Mouse (Mus musculus) retina, embryonic 14.5 days (tissue): Measurements from ENCODE around the gene Rorc.
A peak's percentile ranks its signal among the peaks of the same experiment; 100 is the strongest.

ENCODE experiments used
- DNase-seq: peaks from one replicate; pipeline ENCODE4 v3.0.0-alpha.2; 2015; ENCODE audit warnings: low spot score

The Rorc gene

DNA sequence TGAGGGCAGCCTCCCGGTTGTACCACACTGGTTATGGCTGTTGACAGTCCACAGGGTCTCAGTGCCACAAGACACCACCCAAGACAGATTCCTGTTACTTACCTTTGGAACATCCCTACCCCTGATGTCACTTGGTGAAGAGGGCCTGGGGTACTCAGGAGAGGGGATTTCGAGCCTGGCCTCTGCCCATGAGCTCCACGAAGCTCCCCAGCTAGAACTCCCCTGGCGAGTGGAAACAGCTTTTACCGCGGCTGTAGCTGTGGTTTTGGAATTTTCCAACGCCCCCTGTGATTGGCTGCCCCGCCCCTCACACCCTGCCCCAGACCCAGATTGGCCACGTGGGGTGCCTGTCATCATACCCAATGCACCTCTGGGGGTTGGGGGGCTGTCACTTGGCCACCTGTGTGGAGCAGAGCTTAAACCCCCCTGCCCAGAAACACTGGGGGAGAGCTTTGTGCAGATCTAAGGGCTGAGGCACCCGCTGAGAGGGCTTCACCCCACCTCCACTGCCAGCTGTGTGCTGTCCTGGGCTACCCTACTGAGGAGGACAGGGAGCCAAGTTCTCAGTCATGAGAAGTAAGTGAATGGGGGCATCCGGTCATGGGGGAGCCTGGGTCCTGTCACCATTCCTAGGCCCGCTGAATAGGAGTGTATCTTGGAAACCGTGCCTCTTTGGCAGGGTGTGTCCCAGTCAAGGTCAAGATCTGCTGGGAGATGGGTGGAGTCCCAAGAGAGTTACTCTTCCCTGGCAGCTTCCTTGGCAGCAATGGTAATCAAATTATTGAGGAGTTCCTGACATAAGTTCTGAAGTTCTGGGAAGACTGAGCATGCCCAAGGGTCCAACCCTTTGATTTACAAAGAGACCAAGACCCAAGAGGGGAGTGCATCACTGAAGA is 4.7 kb downstream of the Rorc start:
- DNase-seq: no peak

DNA sequence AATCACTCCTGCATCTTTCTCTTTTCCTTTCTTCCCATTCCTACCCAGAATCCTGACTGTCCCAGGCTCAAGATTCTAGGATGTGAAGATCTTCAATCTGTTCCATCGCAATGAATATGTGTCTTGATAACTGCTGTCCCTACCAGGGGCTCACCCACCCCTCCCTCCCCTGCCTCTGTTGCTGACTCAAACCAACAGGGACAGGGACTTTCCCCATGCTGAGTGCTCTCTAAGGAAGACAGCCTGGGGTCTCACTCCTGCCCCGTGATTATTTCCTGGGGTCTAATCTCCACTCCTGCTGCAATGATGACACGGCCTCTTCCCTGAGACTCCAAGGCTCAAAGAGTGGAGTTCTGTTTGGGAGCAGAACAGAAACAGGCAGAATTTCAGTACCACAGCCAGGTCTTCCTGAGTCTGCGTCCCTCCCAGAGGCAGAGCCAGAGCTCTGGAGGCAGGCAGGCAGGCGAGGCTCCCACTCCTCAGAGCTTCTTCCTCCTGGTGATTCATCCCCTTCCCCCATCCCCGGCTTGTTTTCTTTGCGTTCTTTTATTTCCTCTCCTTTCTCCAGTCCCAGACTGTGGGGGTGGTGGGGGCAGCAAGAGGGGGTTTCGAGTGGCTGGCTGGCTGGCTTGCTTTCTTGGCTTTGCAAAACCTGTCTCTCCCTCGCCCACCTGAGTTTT is 7.4 kb downstream of the Rorc start:
- no peak for DNase-seq

DNA sequence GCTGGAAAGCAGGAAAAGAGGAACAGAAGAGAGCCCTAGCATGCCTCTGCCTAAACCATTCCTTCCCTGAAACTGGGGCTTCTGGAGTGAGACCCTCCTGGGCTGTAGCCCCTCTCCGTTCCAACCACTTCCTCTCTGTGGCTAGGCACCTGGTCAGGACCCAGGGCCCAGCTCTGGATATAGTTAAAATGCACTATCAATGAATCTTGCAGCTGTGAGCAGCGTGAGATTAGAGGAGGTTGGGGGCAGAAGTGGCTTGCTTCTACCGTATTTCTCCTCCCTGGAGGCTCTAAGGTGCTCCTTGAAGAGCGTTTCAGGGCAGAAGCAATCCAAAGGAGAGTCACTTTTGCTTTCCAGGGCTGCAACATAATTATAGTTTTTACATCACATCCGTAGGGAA is 9.7 kb downstream of the Rorc start:
- no peak for DNase-seq

DNA sequence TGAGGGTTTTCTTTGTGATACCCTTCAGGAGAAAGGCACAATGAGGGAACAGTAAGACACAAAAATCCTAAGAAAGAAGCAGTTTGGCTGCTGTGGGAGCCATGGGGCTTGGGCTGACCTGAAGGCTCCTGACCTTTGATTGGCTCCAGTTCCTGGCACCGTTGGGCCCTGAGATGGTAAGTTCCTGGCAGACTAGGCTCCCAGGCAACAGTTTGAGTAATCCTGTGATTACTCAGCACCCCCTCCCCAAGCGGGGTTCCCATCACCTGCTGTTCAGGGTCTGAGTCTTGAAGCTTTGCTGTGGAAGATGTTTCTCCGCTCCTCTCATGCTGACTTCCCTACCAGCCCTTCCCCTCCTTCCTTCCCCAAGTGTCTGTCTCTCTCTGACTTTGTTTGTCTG is 10.9 kb downstream of the Rorc start:
- no peak for DNase-seq

DNA sequence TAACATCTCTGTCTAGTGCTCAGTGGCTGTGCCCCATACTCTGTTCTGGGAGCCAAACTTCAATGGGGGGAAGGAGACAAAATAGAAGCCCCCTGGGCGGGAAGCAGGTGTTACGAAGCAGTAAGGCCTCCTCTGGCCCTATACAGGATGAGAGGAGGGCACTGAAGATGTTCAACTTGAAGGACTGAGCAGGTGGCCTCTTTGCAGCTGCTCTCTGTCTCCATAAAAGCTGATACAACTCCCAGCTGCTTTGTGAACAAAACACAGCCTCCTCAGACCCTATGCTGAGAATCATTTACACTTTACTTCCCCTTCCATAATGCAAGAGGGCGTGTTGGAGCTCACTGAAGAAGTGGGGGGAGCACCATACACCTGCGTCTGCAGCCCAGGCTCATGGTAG is 14.1 kb downstream of the Rorc start:
- no peak for DNase-seq

DNA sequence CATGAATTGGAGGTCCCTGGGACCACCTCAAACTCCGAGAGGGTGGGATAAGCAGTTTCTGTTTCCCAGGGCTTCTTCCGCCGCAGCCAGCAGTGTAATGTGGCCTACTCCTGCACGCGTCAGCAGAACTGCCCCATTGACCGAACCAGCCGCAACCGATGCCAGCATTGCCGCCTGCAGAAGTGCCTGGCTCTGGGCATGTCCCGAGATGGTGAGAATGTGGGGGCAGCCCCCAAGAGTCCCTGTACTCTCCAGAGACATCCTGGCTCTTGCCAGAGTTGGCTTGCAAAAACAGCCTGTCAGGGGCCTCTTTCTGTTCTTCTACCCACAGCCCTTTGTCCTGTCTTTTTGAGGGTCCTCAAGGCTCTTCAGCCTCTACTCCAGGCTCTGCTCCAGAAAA is 14.8 kb downstream of the Rorc start:
- DNase-seq: no peak

DNA sequence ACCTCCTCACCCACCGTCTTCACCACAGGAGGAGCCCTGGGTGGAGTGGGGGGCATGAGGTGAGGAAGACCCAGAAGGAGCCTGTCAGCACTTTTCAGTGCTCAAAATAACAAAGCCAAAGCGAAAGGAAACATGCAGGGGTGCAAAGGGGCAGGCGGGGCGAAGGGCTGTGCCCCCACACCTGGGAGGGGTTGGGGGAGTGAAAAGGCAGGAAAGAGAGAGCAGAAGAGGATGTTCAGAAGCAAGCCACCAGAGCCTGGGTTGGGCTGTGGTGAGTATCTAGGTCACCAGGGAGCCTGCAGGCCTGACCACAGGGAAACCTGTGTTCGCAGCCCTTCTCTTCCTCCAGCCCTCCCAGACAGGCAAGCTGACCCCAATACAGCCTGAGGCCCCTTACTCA is 15.5 kb downstream of the Rorc start:
- no peak for DNase-seq

DNA sequence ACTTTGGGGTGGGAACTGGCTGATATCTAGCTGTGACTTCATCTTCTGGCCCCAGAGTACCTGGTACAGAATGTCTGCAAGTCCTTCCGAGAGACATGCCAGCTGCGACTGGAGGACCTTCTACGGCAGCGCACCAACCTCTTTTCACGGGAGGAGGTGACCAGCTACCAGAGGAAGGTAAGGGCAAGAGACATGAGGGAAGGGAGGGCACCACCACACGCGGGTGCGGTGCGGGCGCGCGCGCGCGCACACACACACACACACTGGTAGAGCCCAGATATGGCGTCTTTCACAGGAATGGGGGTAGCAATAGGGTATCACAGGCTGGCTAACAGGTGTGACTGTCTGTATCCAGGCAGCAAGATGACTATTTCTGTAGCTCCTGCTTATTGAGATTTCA is 16.8 kb downstream of the Rorc start:
- no peak for DNase-seq

DNA sequence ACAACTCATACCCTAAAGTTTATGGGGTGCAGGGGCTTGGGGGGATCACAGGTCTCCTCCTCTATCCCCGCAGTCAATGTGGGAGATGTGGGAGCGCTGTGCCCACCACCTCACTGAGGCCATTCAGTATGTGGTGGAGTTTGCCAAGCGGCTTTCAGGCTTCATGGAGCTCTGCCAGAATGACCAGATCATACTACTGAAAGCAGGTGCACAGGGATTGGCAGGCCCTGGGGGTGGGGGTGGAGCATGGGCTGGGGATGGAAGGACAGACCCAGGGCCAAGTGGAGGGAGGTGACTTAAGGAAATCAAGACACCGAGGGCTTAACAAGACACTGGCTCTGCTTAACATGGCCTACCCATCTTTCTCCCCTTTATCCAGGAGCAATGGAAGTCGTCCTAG is 18.4 kb downstream of the Rorc start:
- DNase-seq: no peak

DNA sequence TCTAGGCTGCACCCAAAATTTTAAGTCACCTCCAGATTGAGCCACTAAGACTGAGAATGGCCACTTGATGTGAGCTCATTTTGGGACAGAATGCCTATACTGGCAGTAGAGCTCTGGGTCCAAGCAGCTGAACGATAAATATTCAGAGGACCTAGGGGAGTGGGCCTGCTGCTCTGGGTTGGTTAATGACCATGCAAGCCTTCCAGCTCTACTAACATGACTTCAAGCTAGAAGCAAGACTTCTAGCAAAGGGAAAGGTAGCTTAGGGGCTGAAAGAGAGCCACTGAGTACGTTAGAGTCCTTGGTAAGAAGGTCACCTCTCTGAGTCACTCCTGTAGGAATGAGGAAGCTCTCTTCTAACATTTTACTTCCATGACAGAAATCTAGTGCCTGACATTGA is 19.5 kb downstream of the Rorc start:
- DNase-seq: no peak

DNA sequence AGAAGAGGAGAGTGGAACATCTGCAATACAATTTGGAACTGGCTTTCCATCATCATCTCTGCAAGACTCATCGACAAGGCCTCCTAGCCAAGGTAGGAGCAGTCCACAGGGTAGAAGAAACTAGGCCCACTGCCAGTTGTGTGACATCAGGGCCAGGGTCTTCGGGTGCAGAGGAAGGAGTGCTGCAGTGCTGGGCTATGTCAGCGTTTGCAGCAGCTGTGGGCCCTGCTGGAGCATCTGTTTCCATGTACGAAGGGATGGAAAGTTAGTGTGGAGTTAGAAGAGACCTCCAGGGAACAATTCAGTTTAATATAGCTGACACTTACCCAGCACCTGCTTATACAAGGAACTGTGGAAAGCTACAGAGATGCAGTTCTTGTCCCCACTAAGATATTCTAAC is 20.5 kb downstream of the Rorc start:
- no peak for DNase-seq

DNA sequence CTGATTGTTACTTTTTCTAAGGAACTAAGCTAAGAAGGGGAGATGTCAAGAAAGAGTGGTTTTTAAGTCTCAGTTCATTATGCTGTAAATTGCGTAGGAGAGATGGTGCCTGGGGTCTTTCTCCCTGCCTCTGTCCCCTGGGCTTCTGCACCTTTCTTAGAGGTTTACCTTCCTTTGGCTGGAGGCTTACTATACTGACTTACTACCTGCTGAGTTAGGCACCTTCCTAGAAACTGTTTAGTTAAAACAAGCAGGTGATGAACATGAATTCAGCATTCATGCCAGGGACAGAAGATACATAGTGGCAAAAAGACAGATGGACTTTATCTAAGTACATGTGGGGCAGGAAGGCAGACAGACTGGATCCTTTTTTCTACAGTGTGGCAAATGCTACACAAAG is 23.7 kb downstream of the Rorc start:
- DNase-seq: no peak

DNA sequence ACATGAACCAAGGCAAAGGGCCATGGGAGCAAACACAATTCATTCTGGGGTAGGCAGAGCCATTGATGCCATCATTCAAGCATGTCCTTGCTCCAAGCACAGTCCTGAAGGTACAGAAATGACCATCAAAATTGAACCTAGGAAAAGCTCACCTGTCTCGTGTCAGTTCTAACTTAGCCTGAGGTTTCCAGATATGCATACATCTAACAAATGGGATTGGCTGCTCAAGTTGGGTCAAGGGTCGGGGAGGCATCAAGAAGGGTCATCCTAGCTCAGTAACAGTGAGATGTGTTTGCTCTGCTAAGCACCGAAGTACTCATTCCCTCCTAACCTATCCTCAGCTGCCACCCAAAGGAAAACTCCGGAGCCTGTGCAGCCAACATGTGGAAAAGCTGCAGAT is 24.3 kb downstream of the Rorc start:
- DNase-seq: no peak

DNA sequence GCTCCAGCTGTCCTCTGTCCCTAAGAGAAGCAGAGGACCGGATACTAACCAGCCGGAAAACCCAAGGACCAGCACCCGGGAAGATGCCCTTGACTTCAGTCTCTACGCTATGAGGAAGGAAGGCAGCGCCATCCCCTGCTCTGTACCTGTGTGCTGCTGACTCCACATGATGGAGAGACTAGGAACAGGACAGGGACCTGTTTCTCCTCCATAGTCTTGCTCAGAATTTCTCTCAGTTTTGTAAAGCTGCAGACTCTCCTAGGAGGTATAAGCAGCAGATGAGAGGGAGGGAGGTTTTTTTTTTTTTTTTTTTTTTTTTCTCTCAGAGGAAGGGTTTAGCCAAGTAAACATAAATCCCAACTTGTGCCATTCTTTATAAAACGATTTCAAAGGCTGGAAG is 25.6 kb downstream of the Rorc start, which contains the start of gene Lingo4:
TSS of gene Lingo4 (plus strand) at position 301 of the 400 bp plus-strand sequence.
- DNase-seq: no peak

DNA sequence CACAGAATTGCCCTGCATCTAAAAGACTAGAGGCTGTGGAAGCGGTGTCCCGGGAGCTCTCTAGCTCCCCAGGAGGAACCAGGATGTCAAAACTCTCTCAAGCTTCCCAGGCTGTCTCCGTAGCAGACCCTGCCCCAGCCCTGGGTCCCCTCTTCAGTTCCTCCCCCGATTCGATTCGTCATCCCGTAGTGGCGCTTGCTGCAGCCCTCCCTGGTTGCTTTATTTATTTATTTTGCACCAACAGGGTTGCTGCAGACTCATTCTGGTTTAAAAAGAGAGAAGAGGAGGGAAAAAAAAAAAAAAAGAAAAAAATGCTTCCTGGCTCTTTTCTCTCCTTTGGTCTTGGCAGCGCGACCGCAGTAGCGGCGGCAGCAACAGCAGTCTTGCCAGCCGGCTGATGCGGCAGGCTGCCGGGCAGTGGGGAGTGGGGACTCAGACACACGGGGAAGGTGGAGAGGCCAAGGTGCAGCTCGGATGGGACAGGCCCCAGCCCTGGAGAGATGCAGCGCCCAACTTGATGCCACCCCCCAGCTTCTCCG is 26.4 kb downstream of the Rorc start:
- DNase-seq: peak; percentile 60

DNA sequence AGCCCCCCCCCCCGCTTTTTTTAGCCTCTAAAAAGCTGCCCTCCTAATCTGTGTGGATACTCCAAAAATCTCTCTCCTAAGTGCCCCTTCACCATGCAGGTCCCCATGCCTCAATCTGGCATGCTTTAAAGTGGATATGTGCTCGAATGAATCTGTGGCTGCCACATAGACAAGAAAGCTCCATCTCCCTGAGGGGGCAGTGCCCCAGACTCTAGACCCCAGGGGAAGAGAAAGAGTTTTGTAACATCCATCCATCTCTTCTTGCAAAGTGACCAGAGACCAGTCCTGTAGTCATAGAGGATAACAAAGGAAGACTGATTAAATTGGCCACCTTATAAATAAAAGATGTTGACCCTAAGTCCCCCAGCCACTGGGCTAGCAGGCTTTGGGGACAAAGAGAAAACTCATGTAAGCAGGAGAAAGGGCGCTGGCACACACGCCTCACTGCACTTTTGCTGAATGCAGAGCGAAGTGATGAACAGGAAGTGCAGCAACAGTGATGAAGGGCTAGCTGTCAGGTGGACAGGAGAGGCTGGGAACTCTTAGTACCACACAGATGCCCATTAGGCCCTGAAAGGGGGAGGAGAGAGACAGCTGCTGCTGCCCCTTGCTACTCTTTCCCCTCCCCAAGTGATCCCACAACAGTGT is 27.2 kb downstream of the Rorc start:
- DNase-seq: peak; percentile 46

DNA sequence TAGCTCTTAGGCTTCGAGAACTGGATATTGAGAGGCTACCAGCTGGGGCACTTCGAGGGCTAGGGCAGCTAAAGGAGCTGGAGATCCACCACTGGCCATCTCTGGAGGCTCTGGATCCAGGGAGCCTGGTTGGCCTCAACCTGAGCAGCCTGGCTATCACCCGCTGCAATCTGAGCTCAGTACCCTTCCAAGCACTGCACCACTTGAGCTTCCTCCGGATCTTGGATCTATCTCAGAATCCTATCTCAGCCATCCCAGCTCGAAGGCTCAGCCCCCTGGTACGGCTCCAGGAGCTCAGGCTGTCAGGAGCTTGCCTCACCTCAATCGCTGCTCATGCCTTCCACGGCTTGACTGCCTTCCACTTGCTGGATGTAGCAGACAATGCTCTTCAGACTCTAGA is 29.9 kb downstream of the Rorc start:
- no peak for DNase-seq

DNA sequence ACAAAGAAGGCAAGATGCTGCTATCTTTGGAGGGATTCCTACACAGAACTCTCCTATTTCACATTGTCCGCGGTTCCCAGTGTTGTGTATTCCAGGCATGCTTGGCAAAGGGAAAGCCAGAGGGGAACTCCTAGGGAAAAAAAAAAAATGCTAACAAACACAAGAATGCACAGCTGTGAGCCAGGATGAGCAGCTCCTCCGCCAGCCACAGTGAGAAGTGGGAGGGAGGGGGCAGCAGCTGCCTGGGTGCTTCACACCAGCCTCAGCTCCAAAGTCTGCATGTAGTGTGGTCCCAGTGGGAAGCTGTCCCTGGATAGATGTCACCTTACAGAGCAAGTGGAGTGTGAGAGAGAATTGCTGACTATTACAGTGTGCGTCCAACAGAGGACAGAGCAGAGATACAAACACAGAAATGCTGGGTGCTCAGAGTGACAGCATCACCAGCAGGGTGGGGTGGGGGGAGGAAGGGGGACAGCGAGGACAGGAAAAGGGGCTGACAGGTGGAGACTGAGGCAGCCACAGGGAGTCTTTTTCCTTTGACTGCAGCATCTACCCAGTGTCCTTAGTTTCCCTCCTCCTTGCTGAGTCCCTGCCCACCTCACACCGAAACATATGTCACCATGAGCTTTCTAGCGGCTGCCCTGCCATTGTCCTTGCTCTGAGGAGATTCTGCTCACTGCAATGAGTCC is 31.9 kb downstream of the Rorc start:
- peak; percentile 30 for DNase-seq

DNA sequence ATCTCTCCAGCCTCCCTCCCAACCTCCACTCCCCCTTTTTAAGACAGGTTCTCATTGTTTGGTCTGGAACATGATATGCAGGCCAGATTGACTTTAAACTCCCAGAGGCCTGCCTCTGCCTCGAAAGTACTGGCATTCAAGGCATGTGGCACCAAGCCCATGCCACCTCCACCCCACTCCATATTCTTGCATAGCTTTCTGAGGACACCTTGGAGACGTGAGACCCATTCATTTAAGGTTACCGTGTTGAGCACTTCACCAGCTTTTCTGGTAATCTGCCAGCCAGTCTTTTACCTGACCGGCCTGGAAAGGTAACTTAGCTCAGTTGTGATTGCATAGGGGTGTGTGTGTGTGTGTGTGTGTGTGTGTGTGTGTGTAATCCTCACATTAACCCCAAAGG is 33.0 kb downstream of the Rorc start:
- no peak for DNase-seq

DNA sequence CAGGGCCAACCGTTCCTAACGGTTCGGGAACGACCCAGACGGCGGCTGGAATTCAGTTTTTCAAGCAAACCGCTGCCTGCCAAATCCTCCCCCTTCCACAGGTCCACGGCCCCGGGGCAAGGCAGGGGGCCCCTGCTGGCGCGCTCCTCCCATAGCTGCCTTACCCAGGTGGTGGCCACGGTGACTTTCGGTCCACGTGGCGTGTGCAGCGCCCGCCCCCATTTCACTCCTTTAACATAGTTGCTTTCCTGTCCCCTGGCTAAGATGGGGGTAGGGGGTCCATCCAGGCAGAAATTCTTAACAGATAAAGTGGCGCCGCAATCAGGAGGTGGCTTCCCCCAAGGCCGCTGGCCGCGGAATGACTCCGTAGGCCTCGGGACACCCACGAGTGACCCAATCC is 39.9 kb downstream of the Rorc start:
- DNase-seq: no peak

DNA sequence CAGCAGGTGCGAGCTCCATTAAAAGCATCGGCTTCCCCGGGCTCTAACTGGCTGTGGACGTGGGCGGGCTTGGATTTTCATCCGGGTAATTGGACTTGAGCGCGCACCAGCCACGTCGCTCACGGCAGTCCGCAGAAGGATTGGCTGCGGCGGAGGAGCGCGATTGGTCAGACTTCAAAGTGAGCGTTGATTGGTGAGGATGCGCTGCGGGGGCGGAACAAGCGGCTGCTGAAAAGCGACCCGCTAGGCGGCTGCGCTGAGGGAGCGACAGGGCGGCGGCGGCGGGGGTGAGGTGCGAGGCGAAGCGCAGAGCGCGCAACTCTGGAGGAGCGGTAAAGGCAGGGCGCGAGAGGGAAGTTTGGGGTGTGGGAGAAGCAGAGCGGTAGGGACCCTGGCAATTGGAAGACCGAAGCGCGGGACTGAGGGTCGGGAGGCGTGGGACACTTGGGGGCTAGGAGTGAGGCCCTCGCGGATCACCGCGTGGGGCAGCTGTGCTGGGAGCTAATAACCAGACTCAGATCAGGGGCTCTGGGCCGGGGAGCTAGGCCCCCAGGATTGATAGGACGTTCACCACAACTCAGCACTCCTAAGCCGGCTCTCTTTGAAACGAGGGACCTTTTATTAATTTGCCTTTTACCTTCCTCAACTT is 40.6 kb downstream of the Rorc start, which contains the start of gene Tdrkh:
TSS of gene Tdrkh (plus strand) at position 243 of the 649 bp plus-strand sequence.
- peak; percentile 98 for DNase-seq

DNA sequence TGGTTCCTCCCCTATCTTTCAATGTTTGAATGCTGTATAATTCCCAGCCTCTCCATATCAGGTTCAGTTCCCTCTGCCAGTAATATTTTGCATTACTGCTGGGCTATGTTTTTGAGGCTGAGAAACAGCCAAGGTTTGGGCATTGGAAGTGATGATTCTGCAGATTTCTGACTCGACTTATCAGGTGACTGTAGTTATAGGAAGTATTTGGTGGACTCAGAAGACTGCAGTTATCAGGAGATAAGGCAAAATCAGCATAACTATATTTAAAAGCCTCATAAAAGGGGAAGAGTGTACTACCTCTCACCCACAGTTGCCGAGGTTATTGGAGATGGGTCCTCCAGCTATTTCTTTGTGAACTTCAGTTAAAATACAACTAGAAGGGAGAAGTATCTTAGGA is 58.4 kb downstream of the Rorc start:
- no peak for DNase-seq
